Mouse (Mus musculus) small intestine, adult 2 months (tissue): ENCODE results near the gene Abca1. TPM values are rescaled to one million over a fixed set of nuclear protein-coding genes. Genes with fewer than 3 reads are reported as not detected.

ENCODE experiments used
- H3K27ac ChIP-seq: fragments of 200-500 bp; 2 replicates; pipeline ENCODE4 v1.5.1; 2012; ENCODE audit warnings: low read depth, low read length, control low read depth, inconsistent platforms; ENCODE audit not compliant: insufficient read depth
- H3K27me3 ChIP-seq: fragments of 200-500 bp; 2 replicates; pipeline ENCODE4 v1.6.1; 2012; ENCODE audit warnings: mild to moderate bottlenecking, moderate library complexity, low read length, inconsistent platforms; ENCODE audit not compliant: control insufficient read depth, insufficient read depth
- H3K36me3 ChIP-seq: fragments of 200-500 bp; 2 replicates; pipeline ENCODE4 v1.6.1; 2012; ENCODE audit warnings: mild to moderate bottlenecking, low read length, control low read depth, inconsistent platforms; ENCODE audit not compliant: control insufficient read depth, insufficient read depth
- H3K4me1 ChIP-seq: fragments of 200-500 bp; 2 replicates; pipeline ENCODE4 v1.6.1; 2012; ENCODE audit warnings: low read length, inconsistent platforms, mixed read lengths; ENCODE audit not compliant: control insufficient read depth, insufficient read depth, insufficient read length
- H3K4me3 ChIP-seq: fragments of 200-500 bp; 2 replicates; pipeline ENCODE4 v1.5.1; 2012; ENCODE audit warnings: low read depth, mild to moderate bottlenecking, control low read depth, inconsistent platforms, low read length, moderate library complexity
- CTCF ChIP-seq: fragments of 200-500 bp; IDR thresholded peaks from 2 replicates; pipeline ENCODE4 v1.5.1; 2012; ENCODE audit warnings: low read depth, mild to moderate bottlenecking, control low read depth, inconsistent platforms, low read length, moderate library complexity, mixed read lengths; ENCODE audit not compliant: insufficient replicate concordance, insufficient read length; ENCODE audit errors: extremely low read depth
- POLR2A ChIP-seq: fragments of 200-500 bp; IDR thresholded peaks from 2 replicates; pipeline ENCODE4 v1.6.1; 2012; ENCODE audit warnings: low read depth, mild to moderate bottlenecking, control low read depth, inconsistent platforms, low read length, moderate library complexity
- WGBS: fragments of 180-500 bp; shearing (Covaris S2); methylation state at CpG from one replicate; pipeline ENCODE4 v1.1.7; 2018; 5-methylcytosine and 5-hydroxymethylcytosine counted together
- polyA plus RNA-seq: library from polyadenylated mRNA; depleted of rRNA; stranded (reverse); fragments of >200 nt; gene quantifications from 2 replicates; pipeline ENCODE4 v1.2.3, GENCODE M21; 2012

The Abca1 gene
- polyA plus RNA-seq, 1 experiment, result 2.8 TPM

DNA sequence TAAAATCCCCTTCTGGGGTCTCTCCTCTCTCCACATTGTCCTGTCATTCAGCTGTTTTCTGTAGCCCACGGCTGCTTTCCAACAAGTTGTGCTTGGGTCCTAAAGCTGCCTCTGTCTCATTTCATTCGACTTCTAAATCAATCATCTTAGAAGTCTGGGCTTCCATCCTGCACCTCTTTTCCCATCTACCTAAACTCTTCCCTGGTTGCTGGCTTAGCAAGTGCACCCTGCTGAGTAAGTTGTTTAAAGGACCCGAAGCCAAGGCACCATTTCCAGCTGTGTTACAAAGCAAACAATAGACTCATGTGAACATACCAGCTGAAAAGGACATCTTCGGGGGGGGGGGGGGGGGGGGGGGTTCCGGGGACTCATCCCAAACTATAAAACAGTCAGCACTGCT, 7.0 kb downstream of the Abca1 start:
- no peak for TF ChIP-seq POLR2A
- TF ChIP-seq CTCF, result no peak
- WGBS, result 47% methylated on average over 5 of the region's 5 CpGs
- Histone ChIP-seq H3K4me3 (no peak overlapping the region), H3K4me1 (no peaks in the 10 kb centered on the region; the same call in 1 of the 2 replicates), H3K27ac (no peak overlapping the region), H3K27me3 (no peaks in the 10 kb centered on the region), H3K36me3 (no peaks in the 10 kb centered on the region)

DNA sequence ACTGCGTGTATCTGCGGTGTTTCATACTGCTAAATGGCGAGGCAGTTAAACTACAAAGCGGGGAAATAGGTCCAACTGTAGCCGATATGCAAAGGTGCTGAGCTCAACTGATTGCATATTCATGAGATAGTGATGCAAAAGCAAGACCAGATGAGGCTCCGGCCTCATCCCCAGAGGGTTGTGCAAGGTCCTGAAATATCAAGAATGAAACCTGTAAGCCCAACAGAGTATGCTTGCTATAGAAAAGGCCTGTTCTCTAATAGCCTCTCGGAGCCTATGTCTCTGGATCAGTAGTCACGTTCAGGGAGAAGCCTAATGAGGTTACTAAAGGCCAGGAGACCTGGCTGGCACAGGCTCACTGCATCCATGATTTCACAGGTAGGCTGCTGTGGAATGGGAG, 9.2 kb downstream of the Abca1 start:
- 87% methylated on average over 8 of the region's 8 CpGs for WGBS
- no peak for TF ChIP-seq CTCF
- no peak for TF ChIP-seq POLR2A

DNA sequence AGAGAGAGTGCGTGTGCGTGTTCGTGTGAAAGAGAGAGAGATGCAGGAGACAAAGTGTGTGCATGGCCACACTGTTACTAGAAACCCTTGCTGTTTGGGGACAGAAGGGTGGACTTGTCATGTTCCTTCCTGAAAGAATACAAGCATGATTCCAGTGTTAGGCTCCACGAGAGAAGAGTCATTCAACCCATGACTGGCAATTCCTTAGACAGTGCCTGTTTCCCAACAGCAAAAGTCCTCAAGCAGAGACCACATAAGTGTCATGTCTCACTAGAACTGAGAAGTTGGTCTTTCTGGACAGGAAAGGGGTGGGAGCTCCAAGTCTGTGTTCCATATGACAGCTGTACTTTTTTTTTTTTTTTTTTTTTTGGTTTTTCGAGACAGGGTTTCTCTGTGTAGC, 10.1 kb downstream of the Abca1 start:
- Histone ChIP-seq H3K27me3 (no peaks in the 10 kb centered on the region), H3K4me3 (no peak overlapping the region), H3K27ac (no peak overlapping the region), H3K36me3 (no peaks in the 10 kb centered on the region), H3K4me1 (no peaks in the 10 kb centered on the region; the same call in 1 of the 2 replicates)
- 76% methylated on average over 5 of the region's 5 CpGs for WGBS
- no peak for TF ChIP-seq CTCF
- TF ChIP-seq POLR2A, result no peak

More for the DNA sequence above, 9.2 kb downstream of the Abca1 start:
- Histone ChIP-seq H3K36me3 (no peaks in the 10 kb centered on the region), H3K27ac (no peak overlapping the region), H3K4me1 (no peaks in the 10 kb centered on the region; the same call in 1 of the 2 replicates), H3K27me3 (no peaks in the 10 kb centered on the region), H3K4me3 (no peak overlapping the region)

DNA sequence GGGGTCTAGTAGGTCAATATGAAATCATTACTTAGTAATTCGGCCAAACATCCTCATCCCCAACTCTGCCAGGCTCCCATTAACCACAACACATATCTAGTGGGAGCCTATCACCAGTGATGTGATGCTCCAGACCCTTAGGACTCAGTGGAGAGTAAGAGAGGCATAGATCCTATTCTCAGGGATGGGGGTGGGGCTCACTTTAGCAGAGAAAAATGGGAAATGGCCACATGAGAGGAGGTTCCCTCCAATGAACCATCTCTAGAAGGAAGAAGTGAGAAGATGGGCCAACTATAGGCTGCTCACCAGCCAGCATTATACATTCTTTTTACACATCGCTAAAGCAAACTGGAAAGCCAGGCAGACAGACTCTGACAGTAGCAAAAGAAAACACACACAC, 10.9 kb downstream of the Abca1 start:
- H3K4me1 ChIP-seq, result no peaks in the 10 kb centered on the region; the same call in 1 of the 2 replicates
- WGBS, result 80% methylated on average over 2 of the region's 2 CpGs
- H3K27me3 ChIP-seq, result no peaks in the 10 kb centered on the region
- no peak overlapping the region for H3K27ac ChIP-seq
- no peak overlapping the region for H3K4me3 ChIP-seq
- no peak for TF ChIP-seq CTCF
- no peak for TF ChIP-seq POLR2A
- no peaks in the 10 kb centered on the region for H3K36me3 ChIP-seq

DNA sequence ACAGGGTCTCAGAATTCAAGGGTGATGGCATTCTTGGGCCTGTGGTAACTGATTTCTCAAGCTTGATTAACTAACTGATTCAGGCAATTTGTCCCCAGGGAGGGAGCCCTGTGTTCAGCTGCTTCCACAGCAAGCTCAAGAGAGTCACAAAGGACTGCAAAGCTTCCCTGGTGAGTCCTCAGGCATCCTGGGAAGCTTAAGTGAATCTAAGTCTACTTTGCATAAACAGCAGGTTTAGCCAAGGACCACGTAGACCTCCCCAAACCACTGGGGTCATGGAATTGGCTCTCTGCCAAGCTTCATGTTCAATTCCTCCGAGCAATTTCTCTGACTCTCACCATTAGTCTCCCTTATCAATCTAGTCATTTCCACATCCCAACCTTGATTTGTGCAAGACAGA, 12.2 kb downstream of the Abca1 start:
- H3K36me3 ChIP-seq, result no peaks in the 10 kb centered on the region
- no peaks in the 10 kb centered on the region for H3K27me3 ChIP-seq
- WGBS, result 30% methylated on average over 2 of the region's 2 CpGs
- H3K4me3 ChIP-seq, result no peak overlapping the region
- no peaks in the 10 kb centered on the region; the same call in 1 of the 2 replicates for H3K4me1 ChIP-seq
- no peak for TF ChIP-seq CTCF
- TF ChIP-seq POLR2A, result no peak
- H3K27ac ChIP-seq, result no peak overlapping the region

DNA sequence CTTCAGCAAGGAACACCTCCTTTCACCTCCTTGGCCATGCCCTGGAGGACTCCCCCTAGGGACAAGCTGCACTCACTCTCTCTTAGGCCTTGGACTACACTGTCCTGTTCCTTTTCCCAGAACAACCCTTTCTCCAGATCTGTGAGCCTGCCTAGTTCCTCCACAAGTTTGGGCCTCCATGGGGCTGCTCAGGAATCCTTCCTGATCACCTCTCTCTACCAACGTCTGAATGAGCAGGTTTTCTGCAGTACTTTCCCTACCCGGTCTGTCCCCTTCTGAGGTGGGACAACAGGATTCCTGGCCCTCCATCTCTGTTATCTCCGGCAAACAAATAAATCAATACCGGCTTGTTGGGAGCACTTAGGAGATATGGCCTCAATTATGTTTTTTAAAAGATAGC, 12.6 kb downstream of the Abca1 start:
- WGBS, result 35% methylated on average over 4 of the region's 4 CpGs
- no peak overlapping the region for H3K27ac ChIP-seq
- no peaks in the 10 kb centered on the region for H3K36me3 ChIP-seq
- no peaks in the 10 kb centered on the region for H3K27me3 ChIP-seq
- no peak for TF ChIP-seq POLR2A
- TF ChIP-seq CTCF, result no peak
- no peaks in the 10 kb centered on the region; the same call in 1 of the 2 replicates for H3K4me1 ChIP-seq
- no peak overlapping the region for H3K4me3 ChIP-seq

DNA sequence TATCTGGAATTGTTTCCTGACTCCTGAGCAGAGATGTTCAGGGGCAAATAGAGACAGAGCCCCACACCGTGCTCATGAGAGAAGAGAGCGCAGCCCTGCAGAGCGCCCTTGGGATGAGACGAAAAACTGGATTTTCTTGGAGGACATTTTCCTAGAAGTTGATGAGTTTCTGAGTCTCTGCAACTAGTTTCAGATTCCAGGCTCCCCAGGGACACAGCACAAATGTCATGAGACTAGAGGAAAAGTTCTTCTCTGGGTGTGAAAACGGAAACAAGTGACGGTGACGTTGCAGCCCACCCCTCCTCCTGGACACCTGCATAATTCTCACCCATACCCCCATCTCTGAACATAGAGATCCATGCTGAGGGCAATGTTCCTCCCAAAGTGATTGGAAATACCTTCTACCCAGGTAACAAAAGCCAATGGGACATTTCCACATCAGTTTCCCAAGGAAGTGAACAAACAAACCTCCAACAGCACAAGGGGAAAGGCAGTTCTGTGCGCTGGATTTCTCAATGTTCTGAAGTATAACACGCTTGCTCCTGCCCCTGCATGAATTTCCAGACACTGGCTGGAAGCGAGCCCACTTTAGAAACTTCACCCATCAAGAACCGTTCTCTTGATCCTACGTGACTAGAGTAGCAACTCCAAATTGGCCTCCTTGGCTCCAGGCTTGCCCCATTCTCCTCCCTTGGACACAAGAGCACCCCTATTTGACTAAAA, 13.3 kb downstream of the Abca1 start:
- H3K36me3 ChIP-seq, result 0 out of 2 replicates have a peak, but pooled peaks cover 2% of the 10 kb centered on the region
- no peak overlapping the region for H3K4me3 ChIP-seq
- no peaks in the 10 kb centered on the region; the same call in 1 of the 2 replicates for H3K4me1 ChIP-seq
- H3K27ac ChIP-seq, result no peak overlapping the region
- no peaks in the 10 kb centered on the region for H3K27me3 ChIP-seq
- WGBS, result 92% methylated on average over 12 of the region's 12 CpGs
- TF ChIP-seq CTCF (no peak), POLR2A (no peak)
